Mouse (Mus musculus): Measurements from ENCODE around the gene Shank2. TPM values are rescaled to one million over a fixed set of nuclear protein-coding genes. Genes with fewer than 3 reads are reported as not detected.

Gene Shank2
- polyA plus RNA-seq, 1 experiment from 2014 or later: 0.96 TPM

DNA sequence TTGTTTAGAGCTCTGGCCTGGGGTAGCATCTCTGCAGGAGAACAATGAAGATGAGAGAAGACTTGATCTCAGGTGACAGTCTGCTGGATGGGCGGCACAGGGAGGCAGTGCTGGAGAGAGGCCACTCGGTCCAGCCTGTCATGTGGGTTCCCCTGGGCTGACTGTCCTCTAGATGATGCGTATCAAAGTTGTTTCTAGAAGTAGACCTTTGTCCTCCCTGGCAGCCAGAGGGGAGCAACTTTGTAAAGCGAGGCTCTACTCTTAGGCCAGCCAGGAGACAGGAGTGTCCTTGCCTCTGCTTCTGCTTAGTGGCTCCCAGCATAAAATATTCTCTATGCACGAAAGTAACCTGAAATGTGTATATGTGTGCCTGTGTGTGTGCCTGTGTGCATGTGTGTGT, 27.5 kb downstream of the Shank2 start:
- DNase-seq (ENCODE audit: low spot score): no peak

DNA sequence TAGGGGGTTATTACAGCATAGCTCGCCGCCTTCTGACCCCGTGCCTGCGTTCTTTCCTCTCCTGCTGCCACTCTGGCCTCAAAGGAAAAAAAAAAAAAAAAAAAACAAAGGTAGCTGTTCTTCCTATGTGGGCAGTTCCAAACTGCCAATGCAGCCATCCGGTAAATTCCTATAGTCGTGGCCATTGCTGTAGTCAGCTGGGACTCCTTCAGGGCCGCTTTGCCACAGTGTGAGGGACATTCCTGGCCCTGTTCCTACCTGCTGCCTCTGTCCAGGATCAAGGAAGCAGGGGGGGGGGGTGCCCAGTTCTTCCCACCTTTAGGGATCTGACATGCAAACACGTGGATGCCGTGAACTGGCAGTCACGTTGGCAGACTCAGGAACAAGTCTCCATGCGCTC, 29.1 kb downstream of the Shank2 start:
- DNase-seq (ENCODE audit: low spot score): no peak

DNA sequence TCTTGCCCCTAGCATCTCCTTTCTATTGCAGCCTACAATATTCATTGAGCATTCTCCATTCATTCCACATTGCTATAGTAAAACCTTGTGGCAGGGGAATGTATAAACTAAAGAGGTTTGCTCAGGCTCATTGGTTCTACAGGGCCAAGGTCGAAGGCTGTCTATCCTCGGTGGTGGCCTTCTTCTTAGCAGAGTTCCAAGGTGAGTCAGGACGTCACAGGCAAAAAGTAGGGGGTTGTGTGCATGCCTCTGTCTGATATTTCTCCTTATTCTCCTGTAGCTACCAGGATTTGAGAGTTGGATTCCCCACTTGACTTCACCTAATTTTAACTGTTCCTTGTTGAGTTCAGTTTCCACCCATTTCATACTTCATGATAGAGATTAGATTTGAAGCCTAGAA, 29.9 kb downstream of the Shank2 start:
- DNase-seq (ENCODE audit: low spot score): no peak

DNA sequence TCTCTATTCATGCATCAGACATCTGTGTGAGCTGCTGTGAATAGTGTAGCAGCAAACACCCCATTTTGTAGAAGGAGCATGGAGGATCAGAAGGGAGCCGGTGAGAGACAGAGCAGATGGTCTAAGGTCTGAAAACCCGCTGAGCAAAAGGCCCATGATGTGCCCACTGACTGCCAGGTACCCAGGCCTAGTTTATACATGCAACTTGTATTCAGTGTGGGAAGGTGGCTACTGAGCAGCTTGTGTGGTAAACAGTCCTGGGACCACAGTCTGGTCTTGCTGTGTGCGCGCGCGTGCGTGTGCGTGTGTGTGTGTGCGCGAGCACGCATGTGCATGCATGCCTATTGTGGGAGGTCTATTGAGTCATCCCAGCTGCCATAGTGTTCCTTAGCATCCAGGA, 35.8 kb downstream of the Shank2 start:
- no peak for DNase-seq (ENCODE audit: low spot score)

DNA sequence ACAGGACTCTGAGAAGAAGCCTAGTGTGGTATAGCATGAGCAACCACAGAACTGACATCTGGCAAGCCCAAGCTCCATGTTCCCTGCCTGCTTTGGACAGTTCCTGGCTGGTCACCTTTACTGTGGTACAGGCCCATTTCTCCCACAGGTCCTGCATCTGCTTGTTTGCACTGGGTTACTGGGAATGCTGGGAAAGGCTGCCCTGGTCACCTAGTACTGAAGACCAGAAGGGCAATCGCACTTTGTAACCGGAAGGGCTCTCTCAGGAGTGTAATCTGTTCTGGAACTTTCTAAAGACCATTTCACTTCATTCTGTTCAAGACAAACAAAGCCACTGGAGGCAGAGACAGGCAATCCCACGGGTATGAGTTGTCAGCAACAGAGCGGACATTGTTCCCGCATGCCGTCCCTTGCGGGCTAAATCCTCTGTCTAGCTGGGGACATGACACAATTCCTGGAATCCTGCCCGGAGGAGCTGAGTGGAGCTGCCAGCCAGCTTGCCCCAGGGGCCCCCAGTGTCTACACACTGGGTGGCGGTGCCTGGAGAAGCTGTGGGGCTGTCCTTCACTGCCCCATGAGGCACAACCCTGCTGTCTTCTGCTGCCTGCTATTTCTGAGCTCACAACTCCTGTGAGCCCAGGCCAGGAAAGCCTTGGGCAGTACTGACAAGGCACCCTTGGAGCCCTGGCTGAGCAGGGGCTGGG, 36.4 kb downstream of the Shank2 start:
- no peak for DNase-seq (ENCODE audit: low spot score)

DNA sequence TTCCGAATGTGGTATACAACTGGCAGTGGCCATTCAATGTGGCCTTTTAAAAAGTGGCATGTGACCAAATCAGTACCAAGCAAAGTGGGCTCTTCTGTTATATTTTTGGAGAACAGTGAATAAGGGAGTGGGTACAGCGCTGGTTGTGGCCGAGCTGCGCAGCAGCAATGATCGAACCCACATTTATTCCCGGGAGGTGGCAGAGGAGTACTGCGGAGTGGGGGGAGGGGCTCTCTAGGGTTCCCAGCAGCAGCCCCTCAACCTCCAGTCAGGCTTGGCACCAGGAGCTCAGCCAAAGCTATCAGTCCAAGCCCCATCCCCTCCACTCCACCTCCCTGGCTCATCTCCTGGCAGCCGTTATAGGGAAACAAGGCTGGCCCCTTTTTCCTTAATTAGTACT, 37.0 kb downstream of the Shank2 start:
- no peak for DNase-seq (ENCODE audit: low spot score)

DNA sequence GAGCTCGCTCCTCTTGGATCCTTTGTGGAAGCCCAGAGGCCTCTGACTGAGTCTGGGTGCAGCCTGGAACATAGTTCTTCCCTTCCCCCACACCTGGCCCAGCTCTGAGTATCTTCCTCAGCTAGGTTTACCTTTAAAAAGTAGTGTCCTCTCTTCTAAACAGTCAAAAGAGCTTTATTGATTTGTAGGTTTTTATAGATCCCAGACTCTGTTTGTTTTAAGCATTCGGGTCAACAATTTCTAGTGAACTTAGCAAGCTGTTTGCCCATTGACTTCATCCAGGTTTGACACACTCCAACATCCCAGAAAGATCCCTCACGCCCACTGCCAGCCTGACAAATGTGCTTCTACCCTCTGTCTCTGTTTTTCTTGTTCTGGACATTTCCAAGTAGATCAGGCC, 38.6 kb downstream of the Shank2 start:
- DNase-seq (ENCODE audit: low spot score): no peak

DNA sequence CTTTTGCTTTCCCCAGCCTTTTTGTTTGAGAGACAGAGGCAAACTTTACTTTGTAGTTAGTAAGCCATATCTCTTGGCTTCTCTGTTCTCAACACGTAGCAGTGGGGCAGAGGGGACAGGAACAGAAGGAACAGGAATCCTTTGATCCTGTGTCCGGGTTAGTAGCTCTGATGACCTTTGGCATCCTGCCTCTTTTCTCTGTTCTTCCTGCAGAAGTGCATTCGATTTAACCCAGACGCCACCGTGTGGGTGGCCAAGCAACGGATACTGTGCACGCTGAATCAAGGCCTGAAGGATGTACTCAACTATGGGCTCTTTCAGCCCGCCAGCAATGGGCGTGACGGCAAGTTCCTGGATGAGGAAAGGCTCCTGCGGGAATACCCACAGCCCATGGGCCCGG, 50.3 kb downstream of the Shank2 start:
- DNase-seq (ENCODE audit: low spot score): no peak

DNA sequence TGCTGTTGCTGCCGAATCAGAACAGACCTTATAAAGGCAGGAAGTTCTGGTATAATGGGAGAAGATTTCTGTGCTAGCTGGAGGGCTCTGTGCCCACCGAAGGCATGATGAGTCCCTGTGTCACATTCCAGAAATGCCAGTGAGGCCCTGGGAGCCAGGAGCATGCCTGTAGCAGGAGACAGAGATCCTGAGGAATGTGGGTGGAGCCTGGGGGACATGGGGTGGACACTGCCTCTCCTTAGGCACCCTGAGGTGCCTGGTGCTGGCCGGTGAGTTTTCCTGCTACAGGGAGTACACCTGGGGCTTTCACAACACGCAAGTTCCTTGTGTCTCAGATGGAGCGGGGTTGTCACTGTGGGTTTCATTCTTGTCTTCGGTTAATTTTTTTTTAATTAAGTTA, 53.5 kb downstream of the Shank2 start:
- no peak for DNase-seq (ENCODE audit: low spot score)

DNA sequence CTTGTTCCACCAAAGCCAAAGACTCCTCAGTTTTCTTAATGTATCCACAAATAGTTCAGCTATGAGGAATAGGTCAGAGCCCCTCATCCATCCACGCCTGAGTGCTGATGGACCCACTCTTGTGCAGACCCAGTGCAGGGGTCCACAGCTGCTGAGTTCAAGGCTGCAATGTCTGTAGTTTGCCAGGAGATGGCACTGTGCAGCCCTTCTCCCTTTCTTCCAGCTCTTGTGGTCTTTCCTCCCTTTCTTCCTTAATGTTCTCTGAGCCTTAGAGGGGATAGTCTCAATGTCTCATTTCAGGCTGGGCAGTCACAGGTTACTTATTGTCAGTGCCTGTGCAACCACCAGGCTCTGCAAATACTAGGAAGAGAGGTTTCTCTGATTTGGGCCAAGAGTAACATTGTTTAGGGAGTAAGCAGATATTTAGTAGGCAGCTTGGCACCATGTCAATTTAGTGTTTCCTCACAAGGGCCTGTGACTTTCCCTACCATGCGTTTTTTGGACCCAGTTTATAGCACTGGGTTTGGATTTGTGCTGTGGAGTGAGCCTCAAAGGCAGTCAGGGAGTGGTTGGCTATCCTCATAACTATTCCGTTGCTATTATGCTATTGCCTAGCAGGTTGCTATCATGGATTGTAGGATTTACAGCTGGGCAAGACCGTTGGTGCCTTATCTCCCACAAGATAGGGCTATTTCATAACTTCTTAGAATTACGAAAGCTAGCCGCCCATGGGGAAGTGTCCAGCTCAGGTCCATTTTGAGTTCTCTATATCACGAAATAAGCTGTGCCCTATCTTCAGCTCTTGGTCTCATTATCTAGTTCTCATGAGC, 54.2 kb downstream of the Shank2 start:
- peak; percentile 16 for DNase-seq (ENCODE audit: low spot score)

DNA sequence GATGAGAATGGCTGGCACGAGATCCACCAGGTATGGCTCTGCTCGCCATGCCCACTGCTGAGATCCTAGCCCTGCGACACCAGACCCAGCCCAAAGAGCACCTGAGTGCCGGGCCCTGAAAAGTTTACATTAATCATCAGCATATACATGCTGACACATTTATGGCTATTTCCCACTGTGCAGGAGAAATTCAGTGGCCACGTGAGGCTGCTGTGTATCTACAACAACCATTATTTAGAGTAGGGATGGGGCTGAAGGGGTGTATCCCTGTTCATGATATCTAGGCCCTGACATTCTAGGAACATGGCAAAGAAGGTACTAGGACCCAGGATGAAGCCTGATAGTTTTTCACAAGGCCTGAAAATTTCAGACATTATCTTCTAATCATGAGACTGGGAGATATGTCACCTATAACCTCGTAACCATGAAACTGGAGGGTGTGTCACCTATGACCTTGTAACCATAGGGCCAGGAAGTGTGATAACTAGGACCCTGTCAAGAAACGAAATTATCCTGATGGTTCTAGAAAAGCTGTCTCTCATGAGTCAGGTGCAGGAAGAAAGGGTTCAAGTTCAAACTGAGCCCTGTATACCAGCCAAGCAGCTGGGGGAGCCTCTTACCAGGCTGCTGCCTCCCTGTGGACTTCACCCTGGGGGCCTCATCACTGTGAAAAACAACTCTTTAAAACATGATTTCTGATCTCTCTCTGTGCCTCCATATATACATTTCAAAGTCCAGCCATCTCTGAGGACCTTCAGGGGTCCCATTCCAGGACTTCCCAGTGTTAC, 68.6 kb downstream of the Shank2 start:
- no peak for DNase-seq (ENCODE audit: low spot score)

DNA sequence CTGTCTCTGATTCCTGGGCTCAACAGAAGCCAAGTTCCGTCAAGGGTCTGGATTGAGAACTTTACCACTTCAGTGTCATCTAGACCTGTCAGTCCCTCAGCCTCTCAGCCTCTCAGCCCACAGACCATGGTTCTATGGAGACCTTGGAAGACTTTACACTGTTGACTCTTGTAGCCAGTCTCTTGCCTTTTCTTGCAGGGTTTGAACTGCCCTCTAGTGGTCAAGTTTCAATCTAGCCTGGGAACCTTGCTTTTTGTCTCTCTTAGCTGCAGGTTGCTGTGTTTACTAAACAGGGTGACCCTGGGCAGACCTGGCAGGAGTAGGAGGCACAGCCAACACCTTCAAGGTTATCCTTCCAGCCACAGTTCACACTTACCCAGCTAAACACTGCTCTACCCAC, 70.5 kb downstream of the Shank2 start:
- DNase-seq (ENCODE audit: low spot score): peak; percentile 12

DNA sequence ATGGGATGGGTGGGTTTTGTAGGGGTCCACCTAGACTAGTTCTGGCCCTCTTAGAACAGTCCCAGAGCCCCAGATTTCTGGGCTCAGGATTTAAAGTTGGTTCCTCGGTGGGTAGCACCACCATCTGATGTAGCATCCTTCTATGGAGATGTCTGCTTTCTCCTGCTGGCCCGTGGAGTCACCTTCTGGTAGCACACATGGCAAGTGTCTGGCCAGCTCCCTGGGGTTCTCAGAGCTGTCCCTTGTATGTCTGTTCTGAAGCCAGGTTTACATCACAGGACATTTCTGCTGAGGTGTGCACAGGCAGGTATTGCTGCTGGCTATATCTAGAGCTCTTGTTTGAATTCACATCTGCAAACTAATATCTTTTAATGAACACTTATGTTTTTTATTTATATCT, 71.1 kb downstream of the Shank2 start:
- no peak for DNase-seq (ENCODE audit: low spot score)

DNA sequence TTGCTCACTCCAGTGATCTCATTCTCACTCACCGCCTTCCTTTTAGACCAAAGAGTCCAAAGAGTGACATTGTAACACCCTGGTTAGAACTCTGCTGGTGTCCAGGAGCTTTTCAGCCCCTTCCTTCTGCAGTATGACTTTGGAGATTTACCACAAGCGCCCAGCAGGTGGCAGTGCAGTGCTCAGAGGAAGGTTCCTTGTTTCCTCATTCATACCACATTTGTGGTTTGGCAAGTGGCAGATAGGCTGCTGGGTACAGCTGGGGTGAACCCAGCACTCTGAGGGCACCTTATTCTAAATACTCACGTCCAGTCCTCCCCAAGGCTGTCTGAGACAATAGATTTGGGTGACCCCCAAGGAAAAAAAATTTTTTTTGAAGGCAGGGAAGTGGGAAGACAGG, 73.0 kb downstream of the Shank2 start:
- DNase-seq (ENCODE audit: low spot score): peak; percentile 63

DNA sequence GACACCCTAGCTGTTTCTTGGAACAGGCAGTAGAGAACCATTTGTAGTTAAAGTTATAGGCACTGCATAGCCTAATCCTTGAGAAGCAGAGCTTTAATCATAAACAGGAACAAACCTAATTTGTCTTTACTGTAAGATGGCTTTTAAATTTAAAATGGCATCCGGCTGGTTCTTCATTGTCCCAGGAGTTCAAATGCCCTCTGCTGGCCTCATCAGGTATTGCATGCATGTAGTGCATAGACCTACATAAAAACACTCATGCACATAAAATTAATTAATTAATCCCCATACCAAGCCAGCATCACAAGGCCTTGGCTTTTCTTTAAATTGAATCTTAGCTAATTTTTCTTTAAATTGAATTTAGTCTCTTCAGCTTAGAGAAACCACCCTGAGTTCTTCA, 76.9 kb downstream of the Shank2 start:
- peak; percentile 47 for DNase-seq (ENCODE audit: low spot score)

DNA sequence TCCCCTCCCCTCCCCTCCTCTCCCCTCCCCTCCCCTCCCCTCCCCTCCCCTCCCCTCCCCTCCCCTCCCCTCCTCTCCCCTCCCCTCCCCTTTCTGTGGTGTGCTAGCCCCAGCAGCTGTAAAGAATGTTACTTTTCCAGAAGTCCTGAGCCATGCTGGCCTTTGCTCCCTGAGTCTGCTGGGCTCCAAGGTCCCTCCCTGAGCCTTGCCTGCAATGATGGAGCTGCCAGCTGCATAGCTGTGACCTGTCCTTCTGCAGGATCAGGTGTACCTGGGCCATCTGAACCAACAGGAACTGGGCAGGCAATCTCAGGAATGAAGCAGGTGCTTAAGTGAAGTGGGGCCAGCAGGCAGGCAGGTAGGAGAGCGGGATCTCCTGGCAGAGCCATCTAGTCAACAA, 78.1 kb downstream of the Shank2 start:
- no peak for DNase-seq (ENCODE audit: low spot score)

DNA sequence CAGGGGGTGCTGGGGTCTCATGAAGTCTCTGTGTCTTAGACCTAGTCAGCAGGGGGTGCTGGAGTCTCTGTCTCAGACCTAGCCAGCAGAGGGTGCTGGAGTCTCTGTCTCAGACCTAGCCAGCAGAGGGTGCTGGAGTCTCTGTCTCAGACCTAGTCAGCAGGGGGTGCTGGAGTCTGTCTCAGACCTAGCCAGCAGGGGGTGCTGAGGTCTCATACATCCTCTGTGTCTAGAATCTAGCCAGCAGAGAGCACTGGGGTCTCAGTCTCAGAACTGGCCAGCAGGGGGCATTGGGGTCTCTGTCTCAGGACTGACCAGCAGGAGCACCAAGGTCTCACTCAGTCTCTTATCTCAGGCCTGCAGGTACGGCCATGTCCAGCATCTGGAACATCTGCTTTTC, 79.7 kb downstream of the Shank2 start:
- no peak for DNase-seq (ENCODE audit: low spot score)

DNA sequence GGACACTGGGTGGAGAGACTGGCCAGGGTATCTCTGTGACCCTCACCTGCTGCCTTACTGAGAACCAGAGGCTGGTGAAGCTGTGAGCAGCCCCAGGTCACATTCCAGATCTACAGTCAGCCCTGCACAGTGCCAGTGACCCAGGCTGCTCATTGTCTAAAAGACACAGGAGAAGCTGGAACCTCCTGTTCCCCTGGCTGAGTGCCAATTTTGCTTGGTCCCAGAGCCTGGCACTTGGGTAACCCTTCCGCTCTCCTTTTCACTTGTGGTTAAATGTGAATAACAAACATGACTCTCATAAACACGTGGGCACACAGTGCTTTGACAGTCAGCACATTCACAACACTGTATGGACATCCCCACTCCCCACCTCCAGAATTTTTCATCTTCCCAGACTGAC, 80.2 kb downstream of the Shank2 start:
- no peak for DNase-seq (ENCODE audit: low spot score)

DNA sequence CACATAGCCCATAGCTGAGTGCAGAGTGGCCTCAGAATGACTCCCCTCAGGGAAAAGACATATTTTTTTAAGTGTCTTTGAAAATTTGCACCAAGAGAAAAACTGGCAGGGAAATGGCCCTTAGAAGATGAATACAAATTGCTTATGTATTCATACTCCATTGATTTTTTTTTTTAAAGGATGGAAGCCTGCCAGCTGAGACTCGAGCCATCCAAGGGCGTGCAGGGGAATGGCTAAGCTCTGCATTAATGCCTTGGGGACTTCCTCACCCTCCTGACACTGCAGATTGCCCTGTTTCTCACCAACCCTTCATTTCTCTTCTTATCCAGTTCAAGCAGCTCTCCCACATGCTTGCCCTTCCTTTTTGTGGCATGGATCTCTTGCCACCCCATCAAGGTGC, 85.5 kb downstream of the Shank2 start:
- no peak for DNase-seq (ENCODE audit: low spot score)

DNA sequence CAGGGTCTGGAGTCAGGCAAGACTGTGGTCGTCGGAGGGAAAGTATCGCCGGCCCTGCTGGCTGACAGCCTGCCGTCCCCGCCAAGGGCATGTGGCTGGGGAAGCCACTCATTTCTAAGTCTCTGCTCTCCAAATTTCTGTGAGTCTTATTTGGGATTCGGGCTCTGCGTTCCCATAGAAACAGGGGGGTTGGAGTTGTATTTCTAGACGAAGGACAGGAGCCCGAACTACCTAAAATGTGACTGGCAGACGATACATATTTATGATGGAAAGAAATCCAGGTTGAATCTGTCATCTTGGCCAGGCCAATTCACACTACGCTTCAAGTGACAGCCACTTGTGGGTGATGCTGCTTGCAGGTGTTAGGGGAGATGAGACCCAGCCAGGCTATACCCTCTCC, 92.4 kb downstream of the Shank2 start:
- no peak for DNase-seq (ENCODE audit: low spot score)

DNA sequence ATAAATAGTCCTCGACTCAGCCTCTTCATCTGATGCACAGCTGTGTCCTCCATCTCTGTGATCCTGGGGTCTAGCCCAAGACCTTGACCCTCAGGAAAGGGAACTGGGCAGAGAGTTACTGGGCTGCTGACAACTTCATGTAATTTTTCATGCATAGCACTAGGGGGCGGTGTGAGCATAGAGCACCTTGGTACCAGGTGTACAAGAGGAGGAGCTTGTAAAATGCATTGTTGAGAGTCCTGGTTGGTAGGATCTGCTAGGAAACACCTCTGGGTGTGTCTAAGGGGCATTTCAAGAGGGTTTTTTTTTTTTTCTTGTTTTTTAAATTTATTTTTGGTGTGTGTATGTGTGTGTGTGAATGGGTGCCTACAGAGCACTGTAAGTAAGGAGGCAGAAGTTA, 95.6 kb downstream of the Shank2 start:
- DNase-seq (ENCODE audit: low spot score): peak; percentile 15

Data from thymus, postnatal 0 days (tissue).